Mouse (Mus musculus): Measurements from ENCODE around the gene Bap1.

- TF ChIP-seq POLR2AphosphoS2 (IDR thresholded peaks at IDR 0.05; ENCODE audit: insufficient read length, low read depth) (no peak), POLR2A (IDR thresholded peaks at IDR 0.05; ENCODE audit: insufficient read length, low read depth) (no peak), E2F4 (IDR thresholded peaks at IDR 0.05; ENCODE audit: insufficient read depth) (no peak), CEBPB (IDR thresholded peaks at IDR 0.05; ENCODE audit: insufficient read depth, poor library complexity, severe bottlenecking) (no peak), TCF12 (IDR thresholded peaks at IDR 0.05; ENCODE audit: insufficient read depth, poor library complexity, severe bottlenecking) (no peak), MYOD1 (IDR thresholded peaks at IDR 0.05; ENCODE audit: control insufficient read depth in 1 of 3, insufficient read length in 2 of 3, low read depth in 2 of 3) (peak in 1 of 3 experiments; percentile 14), MYOG (IDR thresholded peaks at IDR 0.05; ENCODE audit: control insufficient read depth in 1 of 3, insufficient read depth in 1 of 3, insufficient read length in 2 of 3, low read depth in 2 of 3) (no peak)
Measured at GRCm38 (mm10) chr14:31285728-31286127, 34.5 kb downstream of the Bap1 start.
